Mouse (Mus musculus): ENCODE results near the gene Vmn1r112. TPM values are rescaled to one million over a fixed set of nuclear protein-coding genes. Genes with fewer than 3 reads are reported as not detected.

The Vmn1r112 gene
- polyA plus RNA-seq (2015; fragmentation: Illumina TruSeq; extraction: RNeasy Lipid Tissue Mini Kit (QIAGEN cat#74804); ENCODE audit: insufficient read depth, low read depth, low replicate concordance), result not detected

GRCm38 (mm10) chr7:20770885-20771284 is at the start of gene Vmn1r112:
TSS of gene Vmn1r112 (plus strand) at chr7:20771185.

GRCm38 (mm10) chr7:20730524-20730923 is 40.5 kb upstream of the Vmn1r112 start, which contains the start of gene Gm10668:
TSS of gene Gm10668 (minus strand) at chr7:20730624.

GRCm38 (mm10) chr7:20786985-20787384 is 16.0 kb downstream of the Vmn1r112 start, which contains the start of gene Vmn1r113:
TSS of gene Vmn1r113 (plus strand) at chr7:20787285.

GRCm38 (mm10) chr7:20812086-20812485 is 41.1 kb downstream of the Vmn1r112 start, which contains the start of gene Vmn1r114:
TSS of gene Vmn1r114 (minus strand) at chr7:20812186.

Other genes with a start within 250 kb of the Vmn1r112 start
- gene Vmn1r104, start 237.3 kb upstream of the Vmn1r112 start, polyA plus RNA-seq (2015; fragmentation: Illumina TruSeq; extraction: RNeasy Lipid Tissue Mini Kit (QIAGEN cat#74804); ENCODE audit: insufficient read depth, low read depth, low replicate concordance), result not detected
- not detected for gene Gm5726, start 225.4 kb upstream of the Vmn1r112 start, polyA plus RNA-seq (2015; fragmentation: Illumina TruSeq; extraction: RNeasy Lipid Tissue Mini Kit (QIAGEN cat#74804); ENCODE audit: insufficient read depth, low read depth, low replicate concordance)
- not detected for gene Gm4141, start 194.9 kb upstream of the Vmn1r112 start, polyA plus RNA-seq (2015; fragmentation: Illumina TruSeq; extraction: RNeasy Lipid Tissue Mini Kit (QIAGEN cat#74804); ENCODE audit: insufficient read depth, low read depth, low replicate concordance)
- not detected for gene Gm4513, start 172.2 kb upstream of the Vmn1r112 start, polyA plus RNA-seq (2015; fragmentation: Illumina TruSeq; extraction: RNeasy Lipid Tissue Mini Kit (QIAGEN cat#74804); ENCODE audit: insufficient read depth, low read depth, low replicate concordance)
- not detected for gene Vmn1r107, start 102.3 kb upstream of the Vmn1r112 start, polyA plus RNA-seq (2015; fragmentation: Illumina TruSeq; extraction: RNeasy Lipid Tissue Mini Kit (QIAGEN cat#74804); ENCODE audit: insufficient read depth, low read depth, low replicate concordance)
- gene Vmn1r111, start 68.0 kb upstream of the Vmn1r112 start, polyA plus RNA-seq (2015; fragmentation: Illumina TruSeq; extraction: RNeasy Lipid Tissue Mini Kit (QIAGEN cat#74804); ENCODE audit: insufficient read depth, low read depth, low replicate concordance), result not detected
- not detected for gene Gm10668, start 40.6 kb upstream of the Vmn1r112 start, polyA plus RNA-seq (2015; fragmentation: Illumina TruSeq; extraction: RNeasy Lipid Tissue Mini Kit (QIAGEN cat#74804); ENCODE audit: insufficient read depth, low read depth, low replicate concordance)
- not detected for gene Vmn1r113, start 16.1 kb downstream of the Vmn1r112 start, polyA plus RNA-seq (2015; fragmentation: Illumina TruSeq; extraction: RNeasy Lipid Tissue Mini Kit (QIAGEN cat#74804); ENCODE audit: insufficient read depth, low read depth, low replicate concordance)
- gene Vmn1r114, start 41.0 kb downstream of the Vmn1r112 start, polyA plus RNA-seq (2015; fragmentation: Illumina TruSeq; extraction: RNeasy Lipid Tissue Mini Kit (QIAGEN cat#74804); ENCODE audit: insufficient read depth, low read depth, low replicate concordance), result not detected
- not detected for gene Vmn1r115, start 73.8 kb downstream of the Vmn1r112 start, polyA plus RNA-seq (2015; fragmentation: Illumina TruSeq; extraction: RNeasy Lipid Tissue Mini Kit (QIAGEN cat#74804); ENCODE audit: insufficient read depth, low read depth, low replicate concordance)
- not detected for gene Vmn1r116, start 101.1 kb downstream of the Vmn1r112 start, polyA plus RNA-seq (2015; fragmentation: Illumina TruSeq; extraction: RNeasy Lipid Tissue Mini Kit (QIAGEN cat#74804); ENCODE audit: insufficient read depth, low read depth, low replicate concordance)
- gene Vmn1r117, start 112.9 kb downstream of the Vmn1r112 start, polyA plus RNA-seq (2015; fragmentation: Illumina TruSeq; extraction: RNeasy Lipid Tissue Mini Kit (QIAGEN cat#74804); ENCODE audit: insufficient read depth, low read depth, low replicate concordance), result not detected
- gene Vmn1r118, start 141.2 kb downstream of the Vmn1r112 start, polyA plus RNA-seq (2015; fragmentation: Illumina TruSeq; extraction: RNeasy Lipid Tissue Mini Kit (QIAGEN cat#74804); ENCODE audit: insufficient read depth, low read depth, low replicate concordance), result not detected
- not detected for gene Vmn1r119, start 241.3 kb downstream of the Vmn1r112 start, polyA plus RNA-seq (2015; fragmentation: Illumina TruSeq; extraction: RNeasy Lipid Tissue Mini Kit (QIAGEN cat#74804); ENCODE audit: insufficient read depth, low read depth, low replicate concordance)

Measured in pancreas, adult 10 weeks (tissue).